Mouse (Mus musculus): ENCODE data around the gene Musk.

Musk gene

DNA sequence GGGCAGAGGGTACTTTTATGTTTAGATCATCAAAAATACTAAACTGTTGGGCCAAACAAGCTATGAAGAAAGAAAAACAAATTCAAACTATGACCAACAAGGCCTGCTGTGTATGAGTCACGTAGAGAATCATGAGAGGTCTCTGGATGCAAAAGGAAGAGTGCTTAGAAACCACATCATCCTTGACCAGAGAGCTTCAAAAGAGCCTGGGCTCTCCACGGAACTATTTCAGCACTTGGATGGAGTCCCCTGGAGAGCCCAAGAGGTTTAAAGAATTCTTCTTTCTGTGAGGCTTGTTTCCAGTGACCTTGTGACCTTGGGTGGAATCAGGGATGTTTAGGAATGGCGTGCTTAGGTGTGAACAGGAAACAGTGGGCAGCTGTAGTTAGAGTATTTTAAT is 53.5 kb downstream of the Musk start:
- Histone ChIP-seq H3K27me3 (ENCODE audit: control insufficient read depth, insufficient read depth, low read length, poor library complexity, severe bottlenecking) (no peaks in the 10 kb centered on the region), H3K36me3 (ENCODE audit: control insufficient read depth, insufficient read depth, low read length, poor library complexity, severe bottlenecking) (no peaks in the 10 kb centered on the region)
- DNase-seq (ENCODE audit: low read depth, low spot score) = no peak

DNA sequence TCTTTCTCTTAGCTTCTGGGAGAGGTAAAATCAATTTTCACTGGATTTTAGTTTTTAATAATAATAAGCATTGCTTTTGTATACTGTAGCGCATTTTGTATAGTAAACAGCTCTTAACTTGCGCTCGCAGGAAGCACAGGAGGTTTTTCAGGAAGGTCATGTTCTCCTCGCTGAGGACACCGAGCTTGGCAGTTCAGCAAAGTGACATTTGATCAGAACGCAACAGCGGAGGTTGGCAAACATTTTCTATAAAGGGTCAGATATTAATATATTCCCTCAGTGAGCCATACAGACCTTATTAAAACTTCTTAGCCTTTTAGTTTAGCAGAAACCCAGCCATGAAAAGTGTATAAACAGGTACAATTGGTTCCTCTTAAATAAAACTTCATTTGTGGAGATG is 64.4 kb downstream of the Musk start:
- Histone ChIP-seq H3K27me3 (ENCODE audit: control insufficient read depth, insufficient read depth, low read length, poor library complexity, severe bottlenecking) (no peaks in the 10 kb centered on the region), H3K36me3 (ENCODE audit: control insufficient read depth, insufficient read depth, low read length, poor library complexity, severe bottlenecking) (no peaks in the 10 kb centered on the region)
- DNase-seq (ENCODE audit: low read depth, low spot score) = no peak

DNA sequence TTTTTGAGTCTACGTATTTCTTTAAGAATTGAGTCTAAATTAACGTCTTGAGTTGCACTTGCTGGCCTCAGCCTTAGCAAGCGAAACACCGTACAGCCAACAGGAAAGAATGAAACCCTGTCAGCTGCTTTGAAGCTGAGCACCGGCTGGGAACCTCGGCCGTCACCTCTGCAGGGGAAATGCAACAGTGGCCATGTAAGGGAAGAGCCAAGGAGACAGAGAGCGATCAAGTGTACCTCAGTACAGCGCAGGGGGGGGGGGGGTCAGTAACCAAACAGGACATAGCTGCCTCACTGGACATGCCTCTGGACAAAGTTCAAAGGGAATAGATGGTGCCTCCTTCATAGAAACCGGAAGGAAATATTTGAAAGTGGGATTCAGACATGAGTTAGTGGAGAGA is 65.4 kb downstream of the Musk start:
- Histone ChIP-seq H3K27me3 (ENCODE audit: control insufficient read depth, insufficient read depth, low read length, poor library complexity, severe bottlenecking) (no peaks in the 10 kb centered on the region), H3K36me3 (ENCODE audit: control insufficient read depth, insufficient read depth, low read length, poor library complexity, severe bottlenecking) (no peaks in the 10 kb centered on the region)
- no peak for DNase-seq (ENCODE audit: low read depth, low spot score)

DNA sequence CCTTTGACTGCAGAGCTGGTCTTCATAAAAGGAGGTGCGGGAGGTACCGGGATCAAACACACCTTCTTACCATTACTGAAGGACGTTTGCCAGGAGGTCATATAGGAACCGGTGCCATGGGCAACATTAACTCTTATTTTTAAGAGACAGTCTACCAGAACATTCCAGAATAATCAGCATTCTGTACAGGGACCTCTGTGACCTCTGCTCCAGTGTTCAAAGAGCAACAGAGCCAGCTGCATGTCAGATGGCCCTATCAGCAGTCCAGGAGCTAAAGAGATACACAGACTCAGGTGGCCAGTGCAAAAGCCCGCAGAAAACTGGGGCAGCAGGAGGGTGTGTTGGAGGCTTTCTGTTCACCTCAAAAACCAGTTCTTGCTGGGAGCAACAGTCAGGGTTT is 65.8 kb downstream of the Musk start:
- Histone ChIP-seq H3K36me3 (ENCODE audit: control insufficient read depth, insufficient read depth, low read length, poor library complexity, severe bottlenecking) (no peaks in the 10 kb centered on the region), H3K27me3 (ENCODE audit: control insufficient read depth, insufficient read depth, low read length, poor library complexity, severe bottlenecking) (no peaks in the 10 kb centered on the region)
- no peak for DNase-seq (ENCODE audit: low read depth, low spot score)

DNA sequence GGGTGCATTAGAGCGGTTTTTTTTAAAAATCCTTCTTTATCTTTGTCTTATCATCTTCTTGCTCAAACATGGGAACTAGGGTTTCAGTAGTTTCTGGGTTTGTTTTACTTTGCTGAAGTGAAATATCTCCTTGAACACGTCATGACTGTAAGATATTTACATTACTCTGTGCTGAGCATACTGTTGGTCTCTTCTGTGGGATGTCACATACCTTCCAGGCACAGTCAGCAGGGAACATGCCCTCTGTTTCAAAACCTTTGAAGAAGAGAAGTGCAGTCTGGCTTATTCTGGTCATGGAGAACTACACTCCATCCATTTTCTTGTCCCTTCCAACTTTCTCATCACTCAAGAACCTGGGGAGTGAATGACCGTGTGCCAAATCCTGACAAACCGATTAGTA is 73.2 kb downstream of the Musk start:
- no peaks in the 10 kb centered on the region for H3K36me3 ChIP-seq (ENCODE audit: control insufficient read depth, insufficient read depth, low read length, poor library complexity, severe bottlenecking)
- no peak for DNase-seq (ENCODE audit: low read depth, low spot score)
- H3K27me3 ChIP-seq (ENCODE audit: control insufficient read depth, insufficient read depth, low read length, poor library complexity, severe bottlenecking) = no peaks in the 10 kb centered on the region

DNA sequence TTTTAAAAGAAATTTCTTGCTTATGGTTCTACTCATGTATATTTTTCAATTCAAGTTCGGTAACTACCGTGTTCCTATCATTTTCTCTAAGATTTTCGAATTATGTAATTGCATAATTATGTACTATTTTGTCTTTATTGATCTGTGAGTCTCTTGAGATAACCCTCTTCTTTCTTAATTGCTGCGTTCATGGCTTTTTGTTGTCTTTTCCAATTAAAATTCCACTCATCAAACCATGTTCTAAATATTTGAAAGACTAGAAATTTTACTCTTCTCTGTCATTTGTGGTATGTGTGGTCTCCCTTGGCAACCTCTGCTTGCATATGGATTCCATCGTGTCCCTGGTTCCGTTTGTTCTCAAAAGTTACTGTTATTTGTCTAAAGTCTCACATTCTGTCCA is 79.6 kb downstream of the Musk start:
- Histone ChIP-seq H3K27me3 (ENCODE audit: control insufficient read depth, insufficient read depth, low read length, poor library complexity, severe bottlenecking) (no peaks in the 10 kb centered on the region), H3K36me3 (ENCODE audit: control insufficient read depth, insufficient read depth, low read length, poor library complexity, severe bottlenecking) (no peaks in the 10 kb centered on the region)
- DNase-seq (ENCODE audit: low read depth, low spot score) = no peak

DNA sequence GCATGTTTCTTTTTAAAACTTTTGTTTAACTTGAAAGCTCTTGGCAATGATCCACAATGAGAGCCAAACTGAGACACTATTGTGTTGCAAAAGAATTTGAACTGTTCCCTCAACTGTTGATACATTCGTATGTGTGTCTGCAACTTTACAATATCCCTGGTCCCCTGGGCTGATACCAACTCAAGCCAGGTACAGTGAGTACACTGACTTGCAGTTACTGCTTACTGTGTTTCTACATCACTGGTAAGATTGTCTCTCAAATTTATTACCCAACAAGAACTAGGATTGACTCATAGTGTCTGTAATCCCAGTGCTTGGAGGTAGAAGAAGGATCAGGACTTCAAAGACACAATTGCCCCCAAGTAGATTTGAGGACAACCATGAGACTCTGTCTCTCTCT is 85.3 kb downstream of the Musk start:
- Histone ChIP-seq H3K27me3 (ENCODE audit: control insufficient read depth, insufficient read depth, low read length, poor library complexity, severe bottlenecking) (no peaks in the 10 kb centered on the region), H3K36me3 (ENCODE audit: control insufficient read depth, insufficient read depth, low read length, poor library complexity, severe bottlenecking) (no peaks in the 10 kb centered on the region)
- DNase-seq (ENCODE audit: low read depth, low spot score) = no peak

DNA sequence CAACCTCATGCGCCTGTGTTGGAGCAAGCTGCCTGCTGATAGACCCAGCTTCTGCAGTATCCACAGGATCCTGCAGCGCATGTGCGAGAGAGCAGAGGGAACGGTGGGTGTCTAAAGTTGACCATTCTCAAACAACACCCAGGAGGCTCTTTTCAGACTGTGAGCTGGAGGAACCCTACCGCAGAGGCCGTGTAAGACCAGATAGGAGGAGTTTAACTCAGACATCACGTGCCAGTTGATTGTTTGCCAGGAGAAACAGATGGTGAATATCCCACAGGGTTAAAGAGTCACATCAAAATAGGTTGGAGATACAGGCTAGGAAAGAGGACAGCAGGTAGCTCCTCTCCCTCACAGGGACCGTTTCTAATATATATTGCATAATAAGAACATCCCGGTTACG is 87.8 kb downstream of the Musk start:
- H3K27me3 ChIP-seq (ENCODE audit: control insufficient read depth, insufficient read depth, low read length, poor library complexity, severe bottlenecking) = no peaks in the 10 kb centered on the region
- H3K36me3 ChIP-seq (ENCODE audit: control insufficient read depth, insufficient read depth, low read length, poor library complexity, severe bottlenecking) = no peaks in the 10 kb centered on the region
- DNase-seq (ENCODE audit: low read depth, low spot score) = no peak

DNA sequence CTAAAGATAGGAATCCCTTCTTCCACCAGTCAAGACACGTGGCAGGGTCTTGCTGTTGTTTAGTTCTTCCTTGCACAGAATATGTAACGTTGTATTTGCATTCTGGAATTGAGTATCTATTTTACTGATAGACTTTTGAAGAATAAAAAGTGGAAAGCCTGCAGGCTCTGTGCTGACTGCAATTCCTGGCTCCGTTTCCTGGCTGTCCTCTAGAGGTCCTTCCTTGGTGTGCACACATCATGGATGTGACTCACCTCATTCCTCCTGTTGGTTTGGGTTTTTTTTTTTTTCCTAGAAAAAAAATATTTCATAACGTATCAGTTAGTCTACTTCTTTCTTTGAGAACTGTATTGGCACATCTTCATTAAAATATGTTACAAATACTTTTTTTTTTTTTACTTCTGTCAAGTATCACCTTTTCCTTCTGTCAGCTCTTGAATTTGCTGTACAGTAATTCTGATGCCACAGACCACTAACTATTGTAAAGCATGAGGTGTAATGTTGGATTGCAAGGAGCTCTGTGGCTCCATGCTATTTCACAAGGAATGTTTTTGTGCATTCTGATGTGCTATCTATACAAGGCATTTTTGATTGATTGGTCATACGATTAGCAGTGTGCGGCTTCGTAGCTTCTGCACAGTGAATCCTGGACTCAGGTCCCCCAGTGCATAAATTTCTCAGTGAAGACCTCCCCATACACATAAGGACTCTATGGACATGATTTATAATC is 88.5 kb downstream of the Musk start:
- Histone ChIP-seq H3K36me3 (ENCODE audit: control insufficient read depth, insufficient read depth, low read length, poor library complexity, severe bottlenecking) (no peaks in the 10 kb centered on the region), H3K27me3 (ENCODE audit: control insufficient read depth, insufficient read depth, low read length, poor library complexity, severe bottlenecking) (no peaks in the 10 kb centered on the region)
- DNase-seq (ENCODE audit: low read depth, low spot score) = no peak

DNA sequence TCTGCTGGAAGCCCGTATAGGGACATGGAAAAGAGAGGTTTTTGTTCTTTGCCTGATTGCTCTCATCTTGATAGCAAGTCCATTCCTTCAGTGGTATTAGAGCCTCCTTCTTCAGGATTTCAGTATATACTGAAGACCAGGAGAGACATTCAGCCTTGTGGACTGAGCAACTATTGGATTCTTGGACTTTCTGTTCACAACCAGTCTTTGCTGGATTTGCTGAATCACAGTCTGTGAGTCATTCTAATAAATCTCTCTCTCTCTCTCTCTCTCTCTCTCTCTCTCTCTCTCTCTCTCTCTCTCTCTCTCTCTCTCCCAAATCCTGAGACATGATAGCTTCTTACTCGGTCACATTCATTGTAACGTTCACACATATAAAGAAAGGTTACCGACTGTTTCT is 93.4 kb downstream of the Musk start:
- H3K36me3 ChIP-seq (ENCODE audit: control insufficient read depth, insufficient read depth, low read length, poor library complexity, severe bottlenecking) = no peaks in the 10 kb centered on the region
- DNase-seq (ENCODE audit: low read depth, low spot score) = no peak
- no peaks in the 10 kb centered on the region for H3K27me3 ChIP-seq (ENCODE audit: control insufficient read depth, insufficient read depth, low read length, poor library complexity, severe bottlenecking)

DNA sequence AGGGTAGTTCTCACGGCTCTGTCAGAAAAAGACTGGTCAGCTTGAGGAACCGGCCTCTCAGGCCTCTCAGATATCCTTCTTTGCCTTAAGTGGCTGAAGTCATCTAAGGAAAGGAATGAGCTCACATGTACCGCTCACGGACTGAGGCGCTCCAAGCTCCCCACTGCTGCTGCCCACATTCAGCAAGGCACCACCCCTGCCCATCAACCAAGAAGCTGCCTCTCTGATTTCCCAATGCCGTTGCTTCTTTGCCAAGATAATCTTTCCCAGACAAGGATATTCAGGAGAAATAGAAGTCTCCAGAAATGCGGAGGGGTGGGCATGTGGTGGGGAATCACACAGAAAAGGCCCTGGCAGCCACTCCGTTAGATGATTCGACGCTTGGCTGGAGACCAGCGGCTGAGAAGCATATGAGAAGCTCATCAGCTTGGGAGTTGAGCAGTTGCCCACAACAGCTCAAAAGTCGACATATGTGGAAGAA is 115.1 kb downstream of the Musk start:
- DNase-seq (ENCODE audit: low read depth, low spot score) = no peak
- no peaks in the 10 kb centered on the region for H3K27me3 ChIP-seq (ENCODE audit: control insufficient read depth, insufficient read depth, low read length, poor library complexity, severe bottlenecking)
- H3K36me3 ChIP-seq (ENCODE audit: control insufficient read depth, insufficient read depth, low read length, poor library complexity, severe bottlenecking) = no peaks in the 10 kb centered on the region

DNA sequence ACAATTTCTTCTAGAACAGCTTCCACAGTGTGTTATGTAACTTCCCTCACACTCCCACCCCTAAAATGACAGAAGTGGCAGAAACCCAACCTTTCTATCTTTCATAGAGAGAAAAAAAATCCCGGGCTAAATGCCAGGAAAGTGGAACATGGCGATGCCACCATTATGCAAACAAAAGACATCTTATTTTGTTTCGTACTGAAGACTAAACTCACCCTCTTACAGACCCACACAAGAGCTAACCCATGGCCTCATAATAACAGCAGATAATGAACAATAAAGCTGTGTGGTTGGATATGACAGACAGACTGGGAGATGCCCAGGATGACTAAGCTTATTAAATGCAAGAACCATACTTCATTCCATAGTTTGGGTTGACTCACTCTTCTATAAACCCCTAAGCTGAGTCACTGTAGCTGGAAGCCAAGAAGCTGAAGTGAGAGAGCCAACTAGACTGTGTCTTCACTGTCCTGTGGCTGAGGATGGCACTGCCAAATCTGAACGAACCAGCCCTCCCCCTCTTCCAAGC is 116.3 kb downstream of the Musk start:
- no peaks in the 10 kb centered on the region for H3K36me3 ChIP-seq (ENCODE audit: control insufficient read depth, insufficient read depth, low read length, poor library complexity, severe bottlenecking)
- no peak for DNase-seq (ENCODE audit: low read depth, low spot score)
- H3K27me3 ChIP-seq (ENCODE audit: control insufficient read depth, insufficient read depth, low read length, poor library complexity, severe bottlenecking) = no peaks in the 10 kb centered on the region

DNA sequence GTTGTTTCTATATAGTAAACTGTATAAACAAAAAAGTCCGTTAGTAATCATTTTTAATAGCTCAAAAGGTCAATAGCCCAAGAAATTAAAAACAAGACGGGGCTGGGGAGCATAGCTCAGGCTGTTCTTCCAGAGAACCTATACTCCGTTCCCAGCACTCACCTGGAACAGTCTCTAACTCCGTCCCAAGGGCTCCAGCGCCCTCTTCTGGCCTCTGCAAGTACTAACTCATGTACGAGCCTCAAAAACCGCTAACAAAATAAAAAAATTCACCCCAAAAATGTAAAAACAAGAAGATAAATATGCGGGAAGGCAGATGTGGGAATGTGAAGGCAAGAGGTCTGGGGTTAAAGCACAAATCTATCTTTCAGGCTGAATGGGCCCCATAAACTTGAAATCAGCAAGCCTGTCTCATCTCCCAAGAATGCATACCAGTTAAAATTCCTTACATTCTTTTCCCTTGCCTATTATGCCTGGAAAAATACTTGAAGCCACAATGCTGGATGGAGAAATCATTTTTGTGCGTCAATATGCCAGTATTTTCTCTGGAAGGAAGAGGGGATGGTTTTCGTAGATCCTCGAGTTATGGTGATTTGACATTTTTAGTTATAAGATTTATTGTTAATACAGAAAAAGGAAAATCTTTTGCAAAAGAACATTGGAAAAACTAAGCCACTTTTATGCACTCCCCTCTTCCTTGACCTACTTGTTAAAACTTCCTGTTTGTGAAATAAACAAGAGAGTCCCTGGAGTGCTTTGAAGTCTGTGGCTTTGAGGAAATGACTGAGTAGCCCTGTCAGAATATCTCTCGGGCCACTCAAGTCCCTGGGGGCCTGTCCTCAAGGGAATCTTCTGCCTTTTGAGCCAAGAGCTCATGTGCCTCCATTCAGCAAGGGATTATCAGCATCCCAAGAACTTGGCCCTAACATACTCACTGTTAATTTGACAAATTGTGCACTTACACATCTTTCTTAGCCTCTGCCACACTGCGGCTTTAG is 127.7 kb downstream of the Musk start:
- Histone ChIP-seq H3K36me3 (ENCODE audit: control insufficient read depth, insufficient read depth, low read length, poor library complexity, severe bottlenecking) (no peaks in the 10 kb centered on the region), H3K27me3 (ENCODE audit: control insufficient read depth, insufficient read depth, low read length, poor library complexity, severe bottlenecking) (no peaks in the 10 kb centered on the region)
- no peak for DNase-seq (ENCODE audit: low read depth, low spot score)

DNA sequence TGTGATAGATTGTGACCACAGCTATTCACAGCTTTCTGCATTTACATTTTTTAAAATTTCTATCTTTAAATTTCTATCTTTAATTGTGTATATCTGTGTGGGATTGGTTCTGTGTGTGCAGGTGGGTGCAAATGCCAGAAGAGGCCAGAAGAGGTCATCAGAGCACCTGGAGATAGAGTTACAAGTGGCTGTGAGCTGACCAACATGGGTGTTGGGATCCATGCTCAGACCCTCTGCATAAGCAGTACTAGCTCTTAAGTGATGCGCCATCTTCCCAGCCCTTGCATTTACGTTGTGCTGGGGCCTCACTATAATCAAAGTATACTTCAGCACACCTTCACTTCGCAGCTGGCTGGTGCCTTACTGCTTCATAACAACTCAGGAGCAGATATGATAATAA is 129.8 kb downstream of the Musk start:
- Histone ChIP-seq H3K36me3 (ENCODE audit: control insufficient read depth, insufficient read depth, low read length, poor library complexity, severe bottlenecking) (no peaks in the 10 kb centered on the region), H3K27me3 (ENCODE audit: control insufficient read depth, insufficient read depth, low read length, poor library complexity, severe bottlenecking) (no peaks in the 10 kb centered on the region)
- DNase-seq (ENCODE audit: low read depth, low spot score) = no peak

DNA sequence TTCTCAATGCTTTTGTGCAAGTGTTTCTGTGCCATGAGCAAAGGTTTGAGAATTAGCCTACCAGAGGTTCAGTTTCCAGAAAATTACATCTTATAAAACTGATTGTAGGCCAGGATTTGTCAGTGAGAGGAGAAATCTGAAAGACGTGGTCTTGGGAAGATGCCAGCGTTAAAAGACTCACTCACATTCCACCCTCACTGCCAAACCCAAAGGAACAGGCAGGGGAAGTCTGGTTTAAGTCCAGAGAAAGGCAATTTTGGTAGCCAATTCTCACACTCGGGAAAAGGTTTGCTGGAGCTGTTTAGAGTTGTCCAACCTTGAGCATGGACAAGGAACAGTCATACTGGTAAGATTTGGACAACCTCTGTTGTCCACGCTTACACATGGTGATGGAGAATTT is 131.6 kb downstream of the Musk start:
- no peak for DNase-seq (ENCODE audit: low read depth, low spot score)
- Histone ChIP-seq H3K27me3 (ENCODE audit: control insufficient read depth, insufficient read depth, low read length, poor library complexity, severe bottlenecking) (no peaks in the 10 kb centered on the region), H3K36me3 (ENCODE audit: control insufficient read depth, insufficient read depth, low read length, poor library complexity, severe bottlenecking) (no peaks in the 10 kb centered on the region)

Data from splenic B cell, adult 2 months (primary cell).